Mouse (Mus musculus): ENCODE results near the gene Gm10130.

DNA sequence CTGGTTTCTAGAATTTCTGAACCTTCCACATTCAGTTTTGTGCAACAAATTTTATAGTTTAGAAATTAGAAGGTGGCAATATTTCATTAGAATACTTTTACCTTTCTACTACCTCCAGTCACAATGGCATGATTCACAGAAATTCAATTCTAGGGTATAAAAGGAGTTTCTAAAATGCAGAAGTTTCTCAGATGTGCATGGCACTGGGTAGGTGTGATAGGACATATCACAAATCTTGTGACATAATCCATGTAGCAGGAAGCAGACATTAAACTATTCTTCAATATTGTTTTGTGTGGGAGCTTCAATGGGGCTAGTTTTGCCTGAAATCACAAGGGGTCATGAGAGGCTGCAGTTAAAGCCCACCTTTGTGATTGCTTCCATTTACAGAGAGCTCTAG, 7.4 kb upstream of the Gm10130 start:
- TF ChIP-seq CTCF (IDR thresholded peaks at IDR 0.05; ENCODE audit: extremely low read depth, insufficient read length, insufficient replicate concordance, low read depth, low read length), result no peak
- no peak for TF ChIP-seq POLR2A (IDR thresholded peaks at IDR 0.05; ENCODE audit: low read depth, low read length)

Measured in small intestine, adult 2 months (tissue).